Mouse (Mus musculus) heart, postnatal 10 days (tissue): ENCODE measurements around the gene Slc35d1. TPM values are rescaled to one million over a fixed set of nuclear protein-coding genes. Genes with fewer than 3 reads are reported as not detected.
"Not testable (repeated sequence)": the region's sequence is repeated elsewhere in the genome, so short reads cannot be mapped to it uniquely, and the experiment has no call there.

Source experiments
- DNase-seq, 2 experiments: peaks; one replicate each; pipeline ENCODE4 v3.0.0; 2021
- intact Hi-C: fragments of 180-260 bp; cut with DNase I; formaldehyde crosslinking; loops from one replicate; pipeline ENCODE4 v1.15.1; 2025
- total RNA-seq, 2 experiments: library from RNA; stranded (reverse); gene quantifications; 2 replicates each; pipeline ENCODE4 v1.2.3; 2021

Gene Slc35d1
- total RNA-seq, 2 experiments from 2014 or later = 6.9 to 10.0 TPM

DNA sequence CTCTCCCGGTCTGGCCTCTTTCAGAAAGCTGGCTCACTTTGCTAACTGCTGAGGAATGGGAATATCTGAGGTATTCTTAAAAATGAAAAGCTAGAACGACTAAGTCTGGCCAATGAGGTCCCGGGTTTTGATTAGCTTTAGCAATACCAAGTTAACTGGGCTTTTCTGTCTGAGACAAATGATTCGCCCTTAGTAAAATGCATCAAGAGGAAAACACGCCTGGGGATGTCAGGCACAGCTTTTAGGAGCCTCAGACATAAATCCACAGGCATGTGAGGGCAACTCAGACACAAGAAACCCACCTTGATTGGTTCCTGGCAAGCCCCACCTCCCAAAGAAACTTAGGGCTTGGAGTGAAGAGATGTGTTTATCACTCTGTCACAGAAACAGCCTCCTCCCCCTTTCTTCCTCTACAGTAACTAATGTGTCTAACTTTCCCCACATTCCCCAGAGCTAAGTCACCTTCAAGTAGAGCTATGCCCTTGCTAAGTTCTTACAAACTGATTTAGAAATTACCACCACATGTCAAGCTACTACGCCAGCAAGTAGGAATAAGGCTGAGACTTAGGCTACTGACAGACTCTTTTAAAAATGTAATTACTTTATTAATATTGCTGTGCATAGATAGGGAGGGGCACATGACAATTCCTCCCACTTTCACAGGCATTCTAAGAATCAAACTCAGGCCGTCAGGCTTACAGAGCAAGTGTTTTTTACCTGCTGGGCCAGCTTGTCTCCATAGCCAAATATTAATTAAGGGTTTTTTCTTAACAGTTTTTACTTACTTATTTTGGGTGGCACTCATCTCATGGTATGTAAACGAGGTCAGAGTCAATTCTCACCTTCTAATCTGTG lies 26.0 kb downstream of the Slc35d1 start:
- intact Hi-C loops = no loop called here
- no peak for DNase-seq

DNA sequence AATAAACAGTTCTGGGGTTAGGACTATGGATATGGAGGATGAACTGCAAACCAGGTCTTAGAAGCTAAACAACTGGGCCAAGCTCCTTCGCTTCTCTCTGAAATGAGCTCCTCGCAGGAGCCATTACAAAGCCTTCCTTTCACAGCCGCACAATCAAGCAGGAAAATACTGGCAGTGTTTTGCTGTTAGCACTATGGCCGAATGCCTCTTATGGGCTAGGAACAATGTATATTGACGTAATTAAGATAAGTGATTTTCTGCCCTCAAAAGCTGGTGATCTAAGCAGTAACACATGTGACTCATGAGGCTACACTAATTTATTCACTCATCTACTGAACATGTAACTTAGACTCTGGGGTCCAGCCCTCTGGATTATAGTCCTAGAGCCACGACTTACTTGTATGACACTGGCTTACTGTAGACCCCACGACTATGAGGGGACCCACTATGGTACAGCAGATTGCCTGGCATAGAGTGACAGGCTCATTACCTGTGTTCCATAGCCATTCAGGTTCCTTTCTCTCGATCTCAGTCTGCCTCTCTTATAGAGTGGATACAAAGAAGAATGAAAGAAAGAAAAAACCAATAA lies 34.6 kb downstream of the Slc35d1 start:
- DNase-seq = no peak
- intact Hi-C loops = no loop called here

DNA sequence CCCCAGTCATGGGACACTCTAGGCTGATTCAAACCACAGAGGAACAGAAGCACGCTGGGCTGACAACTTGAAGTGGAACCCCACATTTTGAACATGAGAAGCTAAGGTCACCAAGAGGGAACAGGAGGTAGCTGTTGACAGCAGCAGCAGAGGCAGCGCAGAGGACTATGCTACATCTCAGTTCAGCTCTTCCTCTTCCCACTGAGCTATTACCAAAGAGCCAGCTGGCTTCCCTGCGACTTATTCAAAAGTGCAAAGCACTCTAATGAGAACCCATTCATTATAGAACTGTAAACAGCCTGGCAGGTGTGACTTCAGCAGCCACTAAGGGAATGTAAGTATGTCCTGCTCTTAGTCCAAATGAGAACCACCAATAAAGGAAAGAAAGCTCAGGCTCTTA lies 35.4 kb downstream of the Slc35d1 start:
- peak in 1 of 2 experiments; percentile 11 for DNase-seq
- intact Hi-C loops = loop anchor here (2.0 kb wide), 1 partner anchor 35 kb away; the partner anchor contains the start of gene Slc35d1

DNA sequence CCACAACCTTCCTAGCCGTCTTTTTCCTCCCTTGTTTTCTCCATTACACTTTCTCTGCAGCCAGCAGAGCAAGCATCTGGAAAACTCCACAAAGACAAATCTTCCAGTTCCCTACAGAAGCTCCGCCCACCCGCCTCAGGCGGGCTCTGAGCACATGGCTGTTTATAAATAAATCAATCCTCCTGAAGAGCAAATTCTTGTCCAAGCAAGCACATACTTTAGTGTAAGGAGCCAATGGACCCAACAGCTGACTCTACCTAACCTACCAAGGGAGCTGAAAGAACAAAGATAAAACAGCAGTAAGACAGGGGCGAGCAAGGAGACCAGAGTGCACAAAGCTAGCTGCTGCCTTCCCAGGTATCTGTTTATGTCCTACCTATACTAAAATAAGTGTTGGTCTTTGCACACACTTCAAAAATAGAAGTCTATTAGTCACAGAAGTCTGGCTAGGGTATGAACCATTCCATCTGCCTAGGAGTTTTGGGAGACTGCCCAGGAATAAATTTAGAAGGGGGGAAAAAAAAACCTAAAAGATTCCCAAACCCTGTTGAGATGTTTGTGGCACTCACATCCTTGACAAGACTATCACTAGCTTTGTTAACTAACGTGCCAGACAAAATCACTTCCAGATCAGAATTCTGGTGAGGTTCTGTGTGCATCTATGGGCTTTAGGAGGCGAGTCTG lies 36.2 kb downstream of the Slc35d1 start:
- peak; percentile 64 to 68 for DNase-seq
- intact Hi-C loops = loop anchor here (2.0 kb wide), 1 partner anchor 36 kb away; the partner anchor contains the start of gene Slc35d1

DNA sequence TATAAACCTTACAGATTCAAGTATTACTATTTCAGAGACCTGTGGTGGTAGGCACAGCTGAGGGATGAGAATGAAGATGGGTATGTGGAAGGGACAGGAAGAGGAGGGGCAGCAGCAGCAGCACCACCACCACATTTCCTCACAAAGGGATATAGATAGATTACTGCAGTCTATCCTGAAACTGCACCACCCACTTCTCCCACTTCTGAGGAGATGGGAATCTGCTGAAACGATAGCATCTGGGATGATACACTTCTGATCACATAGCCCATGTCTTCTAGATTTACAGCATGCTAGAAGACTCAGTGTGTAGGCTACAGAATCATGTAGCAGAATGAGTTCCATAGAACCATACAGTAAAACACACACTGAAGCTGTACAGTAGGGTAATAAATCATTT lies 37.3 kb downstream of the Slc35d1 start:
- no peak for DNase-seq
- intact Hi-C loops = loop anchor here (2.0 kb wide), 1 partner anchor 37 kb away; the partner anchor contains the start of gene Slc35d1

DNA sequence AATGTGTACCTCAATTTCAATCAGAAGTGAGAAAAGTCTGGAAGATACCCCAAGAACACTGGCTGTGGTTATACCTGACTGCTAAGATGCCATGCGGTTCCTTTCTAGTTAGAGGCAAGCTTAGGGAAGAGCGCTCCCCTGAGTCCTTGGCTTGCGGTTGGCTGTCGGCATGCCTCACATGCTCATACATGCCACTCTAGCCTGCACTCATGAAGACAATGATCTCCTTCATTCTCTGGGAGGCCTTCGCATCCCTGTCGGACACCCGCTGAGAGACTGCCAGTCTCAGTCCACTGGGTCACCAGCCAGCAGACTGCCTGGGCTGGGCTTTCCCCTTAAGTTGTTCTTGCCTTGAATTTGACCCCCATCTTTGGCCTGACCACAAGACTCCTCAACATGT lies 41.0 kb downstream of the Slc35d1 start:
- intact Hi-C loops = no loop called here
- DNase-seq = no peak

DNA sequence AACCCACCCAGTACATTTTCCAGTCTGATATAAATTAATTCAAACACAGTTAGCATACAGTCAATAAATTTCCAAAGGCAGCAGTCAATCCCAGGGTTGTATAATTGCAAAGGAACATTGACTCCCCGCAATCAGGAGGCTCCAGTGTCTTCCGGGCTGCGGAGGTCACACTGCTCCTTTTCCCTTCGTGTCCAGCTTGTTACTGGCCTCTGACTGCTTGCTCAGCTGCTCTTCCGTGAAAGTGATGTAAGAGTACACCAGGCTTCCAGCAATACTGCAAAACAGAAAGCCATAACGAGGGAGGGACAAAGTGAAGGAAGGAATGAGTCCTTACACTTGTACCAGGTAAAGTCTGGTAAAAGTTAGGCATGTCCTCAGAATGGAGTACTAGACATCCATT lies 41.5 kb downstream of the Slc35d1 start:
- no peak for DNase-seq
- intact Hi-C loops = no loop called here

DNA sequence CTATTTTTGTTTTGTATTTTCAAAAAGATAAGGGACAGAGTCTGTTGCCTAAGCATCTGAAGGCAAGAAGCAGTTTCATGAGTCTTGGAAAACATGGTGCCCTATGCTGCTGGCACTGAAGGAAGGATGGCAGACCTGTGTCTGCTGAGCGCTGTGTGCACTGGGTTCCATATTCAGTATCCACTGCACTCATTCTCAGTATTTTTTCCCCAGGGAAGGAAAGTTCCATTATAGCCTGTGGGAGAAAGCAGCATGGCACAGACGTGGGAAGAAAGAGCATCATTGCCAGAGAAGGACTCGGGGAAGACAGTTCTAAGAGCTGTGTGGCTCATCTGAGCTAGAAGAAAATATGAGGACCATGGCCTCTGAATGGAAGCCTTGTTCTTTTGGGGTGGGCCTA lies 43.7 kb downstream of the Slc35d1 start:
- DNase-seq = no peak
- intact Hi-C loops = no loop called here

DNA sequence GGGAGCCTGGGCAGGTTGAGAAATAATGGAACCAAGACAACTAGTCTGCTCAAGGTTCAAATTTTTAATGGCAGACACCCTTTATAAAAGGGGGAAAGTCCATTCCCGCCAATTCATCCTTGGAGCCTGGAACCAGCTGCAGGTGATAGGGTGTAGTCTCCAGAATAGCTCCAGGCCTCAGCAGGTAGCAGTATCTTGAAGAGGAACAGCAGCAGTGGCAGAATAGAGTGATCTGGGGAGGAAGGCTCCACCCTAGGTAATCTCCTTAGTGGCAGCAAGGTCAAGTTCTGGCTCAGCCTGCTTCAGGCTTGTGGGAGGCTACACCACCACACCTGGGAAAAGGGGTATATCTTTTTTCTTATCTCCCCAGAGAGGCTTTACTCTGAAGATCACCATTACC lies 48.8 kb downstream of the Slc35d1 start:
- intact Hi-C loops = not testable (repeated sequence)

DNA sequence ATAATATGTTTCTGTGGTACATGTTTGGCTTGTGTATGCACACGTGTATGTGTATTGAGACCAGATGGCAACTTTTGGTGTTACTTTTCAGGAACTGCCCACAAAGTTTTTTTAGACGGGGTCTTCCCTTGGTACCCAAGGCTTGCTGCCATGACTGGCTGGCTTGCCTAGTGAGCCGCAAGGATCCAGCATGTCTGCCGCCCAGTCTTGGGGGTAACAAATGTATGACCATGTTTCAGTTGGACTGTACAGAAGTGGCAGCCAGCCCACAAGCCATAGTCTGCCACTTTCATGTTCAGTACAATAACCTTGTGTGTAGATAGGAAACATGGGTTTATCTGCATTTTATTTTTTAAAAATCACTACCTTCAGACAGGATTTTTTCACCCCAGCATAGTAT lies 56.2 kb downstream of the Slc35d1 start:
- DNase-seq = no peak
- intact Hi-C loops = no loop called here

More for the DNA sequence above, 48.8 kb downstream of the Slc35d1 start:
- DNase-seq = not testable (repeated sequence)

DNA sequence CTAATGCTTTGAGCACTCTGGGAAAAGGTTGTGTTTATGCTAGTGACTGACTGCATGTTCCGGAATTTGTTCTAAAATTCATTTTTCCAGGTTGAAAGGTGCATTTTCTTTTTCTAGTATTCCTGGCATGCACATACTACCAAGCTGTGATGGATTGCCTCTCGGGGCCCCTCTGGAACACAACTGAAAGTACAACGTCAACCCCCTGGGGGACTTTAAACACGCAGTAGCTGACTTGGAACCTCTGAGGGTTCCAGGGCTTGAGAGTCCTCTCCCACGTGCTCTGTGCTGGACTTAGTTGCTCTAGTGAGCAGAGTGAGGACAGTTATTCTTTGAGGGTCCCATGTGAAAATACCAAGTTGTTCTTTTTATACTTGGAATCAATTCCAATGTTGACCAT lies 63.0 kb downstream of the Slc35d1 start:
- no peak for DNase-seq
- intact Hi-C loops = no loop called here

DNA sequence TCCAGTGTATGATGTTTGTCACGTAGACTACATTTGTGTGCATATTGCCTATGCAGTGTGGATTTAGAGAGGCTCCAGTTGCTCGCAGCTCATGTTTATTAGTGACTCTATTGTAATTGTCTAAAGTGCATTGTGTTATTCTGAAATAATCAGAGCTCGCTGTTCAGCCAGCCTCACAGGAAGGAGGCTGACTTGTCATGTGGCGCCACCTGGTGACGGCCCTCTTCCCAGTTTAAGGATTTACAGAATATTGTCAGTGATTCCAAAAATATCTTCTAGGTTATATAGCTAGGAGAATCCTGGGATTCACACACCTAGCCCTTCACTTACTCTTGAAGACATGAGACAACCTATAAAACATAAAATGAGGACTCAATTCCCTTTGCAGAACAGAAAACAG lies 68.6 kb downstream of the Slc35d1 start:
- DNase-seq = peak; percentile 80 to 87
- intact Hi-C loops = loop anchor here (1.0 to 10.0 kb wide), 3 partner anchors 28 to 198 kb away; no protein-coding TSS in a partner anchor

DNA sequence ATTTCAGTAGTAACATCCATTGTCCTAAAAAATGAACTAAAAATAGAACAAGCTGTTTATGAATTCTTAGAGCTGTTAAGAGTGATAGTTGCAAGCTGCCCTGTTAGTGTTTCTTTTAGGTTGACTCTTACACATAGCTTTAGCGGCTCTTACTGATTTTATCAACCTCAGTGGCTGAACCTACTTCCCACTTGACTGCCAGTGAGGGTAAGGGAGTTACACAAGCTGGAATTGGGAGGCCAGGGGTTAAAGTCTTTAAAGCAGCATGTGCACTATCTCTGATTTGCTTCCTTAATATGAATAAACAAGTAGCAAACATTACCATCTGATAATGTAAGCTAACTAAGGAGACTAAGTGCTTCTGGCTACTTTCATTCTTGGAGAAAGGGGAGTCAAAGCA lies 78.0 kb downstream of the Slc35d1 start:
- intact Hi-C loops = no loop called here
- DNase-seq = no peak

DNA sequence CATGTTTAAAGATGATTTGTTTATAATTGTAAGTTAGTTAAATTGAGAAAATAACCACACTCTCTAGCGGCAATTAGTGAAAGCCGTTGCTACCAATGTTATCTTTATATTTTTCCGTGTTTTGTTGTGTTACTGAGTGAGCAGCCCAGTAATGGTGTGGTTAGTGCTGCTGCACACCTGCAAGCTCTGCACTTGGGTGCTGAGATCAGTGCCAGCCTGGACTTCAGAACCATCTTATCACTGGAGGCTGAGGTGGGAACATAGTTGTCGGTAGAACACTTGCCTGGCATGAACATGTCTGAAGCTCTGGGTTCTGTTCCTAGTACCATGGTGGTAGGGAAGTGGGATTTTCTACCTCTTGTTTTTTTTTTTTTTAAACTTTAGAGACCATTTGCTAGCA lies 88.4 kb downstream of the Slc35d1 start:
- intact Hi-C loops = no loop called here
- no peak for DNase-seq

DNA sequence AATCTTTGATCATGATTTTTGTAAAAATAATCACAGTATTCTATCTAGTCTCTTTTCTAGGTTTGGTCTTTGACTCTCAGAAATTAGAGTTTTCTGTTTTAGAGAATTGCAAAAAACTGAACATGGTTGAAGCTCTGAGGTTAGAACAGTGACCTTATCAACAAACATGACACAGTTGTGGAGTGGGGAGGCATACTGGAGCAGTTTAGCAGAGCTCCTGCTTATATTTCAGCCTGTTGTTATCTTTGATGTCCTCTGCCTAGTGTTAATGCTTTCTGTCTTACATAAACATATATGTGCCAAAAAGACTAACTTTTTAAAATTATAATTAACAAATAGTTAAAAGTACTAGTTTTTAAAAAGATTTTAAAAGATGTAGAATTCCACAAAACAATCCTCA lies 91.4 kb downstream of the Slc35d1 start:
- intact Hi-C loops = loop anchor here (5.0 kb wide), 1 partner anchor 1771 kb away; no protein-coding TSS in a partner anchor
- no peak for DNase-seq

DNA sequence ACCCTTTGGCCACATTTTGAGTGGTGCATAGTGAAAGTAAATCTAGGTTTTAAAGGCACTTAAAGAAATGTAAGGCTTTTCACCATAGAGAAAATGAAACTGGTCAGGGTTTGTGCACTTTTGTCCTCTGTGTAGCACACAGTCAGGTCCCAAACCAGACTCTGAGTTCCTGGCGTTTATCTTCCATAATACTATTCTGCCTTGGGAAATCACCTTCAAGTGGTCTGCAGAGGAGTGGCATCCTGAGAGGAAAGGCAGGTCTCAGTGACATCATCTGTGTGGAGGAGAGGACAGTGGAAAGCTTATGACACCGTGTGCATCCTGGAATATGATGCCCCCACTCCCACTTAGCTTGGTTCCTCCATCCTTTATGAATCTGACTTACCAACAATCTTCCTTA lies 91.9 kb downstream of the Slc35d1 start:
- DNase-seq = peak in 1 of 2 experiments; percentile 15
- intact Hi-C loops = loop anchor here (5.0 kb wide), 1 partner anchor 1771 kb away; no protein-coding TSS in a partner anchor

DNA sequence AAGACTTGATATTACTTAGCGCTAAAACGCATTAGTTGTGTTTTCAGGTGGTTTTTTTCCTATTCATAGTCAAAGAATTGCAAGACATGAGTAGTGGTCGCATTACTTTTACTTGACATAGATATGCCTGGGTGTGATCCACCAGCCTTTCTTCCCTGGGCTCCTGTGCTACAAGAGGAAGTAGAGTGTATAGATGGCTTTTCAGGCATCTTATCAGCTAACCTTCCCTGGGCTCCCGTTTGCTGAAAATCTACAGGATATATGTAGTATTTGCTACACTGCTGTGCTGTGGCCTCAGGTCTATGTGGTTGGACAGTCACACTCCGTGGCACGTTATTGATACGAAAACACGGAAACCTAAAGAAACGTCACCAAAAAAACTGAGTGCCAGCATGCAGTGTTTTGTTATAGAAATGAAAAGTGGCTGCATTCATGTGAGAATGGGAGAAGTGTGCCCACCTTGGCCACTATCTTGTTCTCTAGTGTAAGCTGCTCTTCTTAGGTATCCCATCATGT lies 94.0 kb downstream of the Slc35d1 start:
- intact Hi-C loops = loop anchor here (5.0 kb wide), 1 partner anchor 1769 kb away; no protein-coding TSS in a partner anchor
- DNase-seq = no peak
